Mouse (Mus musculus): ENCODE measurements around the gene Dmbx1. TPM values are rescaled to one million over a fixed set of nuclear protein-coding genes. Genes with fewer than 3 reads are reported as not detected.

Dmbx1 gene
- polyA plus RNA-seq, 1 experiment from 2014 or later: not detected

DNA sequence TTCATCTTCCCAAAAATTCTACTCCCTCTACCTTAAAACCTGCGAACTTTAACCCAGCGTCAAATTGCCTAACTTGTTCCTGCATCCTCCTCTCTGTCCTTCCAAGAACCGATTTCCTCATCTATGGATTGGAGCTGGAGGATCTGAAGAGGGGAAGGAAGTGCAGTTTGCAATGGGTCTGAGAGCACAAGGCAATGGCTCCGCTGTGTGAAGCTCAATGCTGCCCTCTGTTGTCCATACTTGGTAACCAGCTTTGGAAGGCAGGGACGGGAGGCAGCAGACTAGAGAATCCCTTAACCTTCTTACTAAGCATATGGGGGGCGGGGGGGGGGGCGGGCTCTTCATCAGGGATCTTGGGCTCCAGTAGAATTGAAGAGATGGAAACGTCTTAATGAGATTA is 41.0 kb upstream of the Dmbx1 start:
- TF ChIP-seq CTCF (IDR thresholded peaks at IDR 0.05; ENCODE audit: low read depth): peak; percentile 87
- Histone ChIP-seq H3K4me2 (ENCODE audit: low read length) (no peak overlapping the region), H3K9ac (ENCODE audit: low read depth, low read length) (no peak overlapping the region), H3K9me3 (replicated peaks; ENCODE audit: low read length) (no peaks in the 10 kb centered on the region), H3K27ac (no peak overlapping the region), H3K27me3 (ENCODE audit: insufficient read depth, low read length) (peaks cover 41% of the 10 kb centered on the region), H3K4me3 (replicated peaks; ENCODE audit: low read depth, low read length) (no peak overlapping the region), H3K36me3 (ENCODE audit: insufficient read depth, low read length) (no peaks in the 10 kb centered on the region), H3K4me1 (replicated peaks; ENCODE audit: insufficient read depth, low read length) (no peaks in the 10 kb centered on the region; the same call in 1 of the 2 replicates)
- ATAC-seq (replicated peaks; ENCODE audit: low FRiP score, low read depth) (no peak), DNase-seq (ENCODE audit: low spot score) (peak; percentile 89)
- WGBS: under 1% methylated on average over 8 of the region's 8 CpGs

DNA sequence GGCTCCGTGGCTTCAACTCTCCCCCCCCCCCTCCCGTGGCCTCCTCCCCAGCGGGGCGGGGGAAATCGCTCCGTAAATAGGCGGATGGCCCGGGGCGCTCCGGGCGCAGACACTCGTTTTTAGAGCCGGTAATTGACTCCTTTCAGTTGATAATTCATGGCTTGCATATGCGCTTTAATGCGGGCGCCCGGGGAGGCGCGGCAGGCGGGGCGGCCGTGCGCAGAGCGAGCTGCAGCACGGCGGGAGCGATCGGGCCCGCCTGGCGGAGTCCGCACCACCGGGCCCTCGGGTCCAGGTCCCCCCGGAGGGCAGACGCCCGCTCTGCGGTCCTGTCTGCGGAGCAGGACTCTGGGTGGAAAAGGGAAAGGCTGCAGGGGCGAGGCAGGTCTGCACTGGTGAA is 39.7 kb upstream of the Dmbx1 start:
- H3K27me3 ChIP-seq (ENCODE audit: insufficient read depth, low read length): peaks cover 41% of the 10 kb centered on the region
- under 1% methylated on average over 39 of the region's 39 CpGs for WGBS
- peak overlapping the region; percentile 29 for H3K4me3 ChIP-seq (replicated peaks; ENCODE audit: low read depth, low read length)
- no peak for ATAC-seq (replicated peaks; ENCODE audit: low FRiP score, low read depth)
- TF ChIP-seq CTCF (IDR thresholded peaks at IDR 0.05; ENCODE audit: low read depth): no peak
- H3K27ac ChIP-seq: no peak overlapping the region
- H3K4me2 ChIP-seq (ENCODE audit: low read length): peak overlapping the region; percentile 48
- peak overlapping the region; percentile 40; the same call in 1 of the 2 replicates for H3K9ac ChIP-seq (ENCODE audit: low read depth, low read length)
- H3K36me3 ChIP-seq (ENCODE audit: insufficient read depth, low read length): no peaks in the 10 kb centered on the region
- DNase-seq (ENCODE audit: low spot score): no peak
- H3K4me1 ChIP-seq (replicated peaks; ENCODE audit: insufficient read depth, low read length): no peaks in the 10 kb centered on the region; the same call in 1 of the 2 replicates
- no peaks in the 10 kb centered on the region for H3K9me3 ChIP-seq (replicated peaks; ENCODE audit: low read length)

DNA sequence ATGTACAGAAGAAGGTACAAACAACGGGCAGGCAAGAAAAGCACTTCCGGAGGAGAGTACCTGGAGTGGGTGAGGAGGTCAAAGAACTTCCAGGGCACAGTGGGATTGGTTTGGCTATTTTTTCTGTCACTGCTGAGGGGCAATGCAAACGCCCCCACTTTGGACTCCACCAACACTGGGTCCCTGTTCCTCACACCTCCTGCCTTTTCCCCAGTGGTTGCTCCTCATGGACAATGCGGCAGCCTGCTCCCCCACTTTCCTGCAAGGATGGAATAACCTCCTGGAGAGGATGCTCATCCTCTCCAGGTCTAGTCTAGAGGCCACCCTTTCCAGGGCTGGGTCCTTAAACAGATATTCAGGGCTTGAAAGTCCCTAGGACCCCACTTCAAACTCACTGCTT is 39.2 kb upstream of the Dmbx1 start:
- no peak overlapping the region; the same call in 1 of the 2 replicates for H3K4me2 ChIP-seq (ENCODE audit: low read length)
- TF ChIP-seq CTCF (IDR thresholded peaks at IDR 0.05; ENCODE audit: low read depth): no peak
- H3K36me3 ChIP-seq (ENCODE audit: insufficient read depth, low read length): no peaks in the 10 kb centered on the region
- no peak for DNase-seq (ENCODE audit: low spot score)
- H3K27ac ChIP-seq: no peak overlapping the region
- H3K4me1 ChIP-seq (replicated peaks; ENCODE audit: insufficient read depth, low read length): no peaks in the 10 kb centered on the region; the same call in 1 of the 2 replicates
- no peak overlapping the region for H3K9ac ChIP-seq (ENCODE audit: low read depth, low read length)
- H3K4me3 ChIP-seq (replicated peaks; ENCODE audit: low read depth, low read length): peak overlapping the region; percentile 29; the same call in 1 of the 2 replicates
- H3K9me3 ChIP-seq (replicated peaks; ENCODE audit: low read length): no peaks in the 10 kb centered on the region
- WGBS: 9% methylated on average over 4 of the region's 4 CpGs
- H3K27me3 ChIP-seq (ENCODE audit: insufficient read depth, low read length): peaks cover 41% of the 10 kb centered on the region
- no peak for ATAC-seq (replicated peaks; ENCODE audit: low FRiP score, low read depth)

DNA sequence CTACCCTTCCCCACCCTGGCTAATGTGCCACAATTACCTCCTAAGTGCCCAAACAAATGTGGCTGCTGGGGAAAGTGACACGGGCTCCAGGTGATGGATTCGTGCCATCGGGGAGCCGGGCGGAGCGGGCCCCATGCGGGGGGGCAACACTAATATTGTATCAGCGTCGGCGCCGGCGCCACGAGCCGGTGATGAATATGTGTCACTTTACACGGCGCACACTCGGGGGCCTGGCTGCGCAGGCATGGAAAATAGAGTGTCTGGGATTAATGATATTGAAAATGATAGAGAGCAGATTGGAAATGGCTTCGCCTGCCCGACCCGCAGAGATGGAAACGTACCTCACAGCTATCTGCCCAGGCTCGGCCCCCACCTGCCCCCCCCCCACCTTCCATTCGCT is 32.8 kb upstream of the Dmbx1 start:
- no peak overlapping the region for H3K4me3 ChIP-seq (replicated peaks; ENCODE audit: low read depth, low read length)

DNA sequence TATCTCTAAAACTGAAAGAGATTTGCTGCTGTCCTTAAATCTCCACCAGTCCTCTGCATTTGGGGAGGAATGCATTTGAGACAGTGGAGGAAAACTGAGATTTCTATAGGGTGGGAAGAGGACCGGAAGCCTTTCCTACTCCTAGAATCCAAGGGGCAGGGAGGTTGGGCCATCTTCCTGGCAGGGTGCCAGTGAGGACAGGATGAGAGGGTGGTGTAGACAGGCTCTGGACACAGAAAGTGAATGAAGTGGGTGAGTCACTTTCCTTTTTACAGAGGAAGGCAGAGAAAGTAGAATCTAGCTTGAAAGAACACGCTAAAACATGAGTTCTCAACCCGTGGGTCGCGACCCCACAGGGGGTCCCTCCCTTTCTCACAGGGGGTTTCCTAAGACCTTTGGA is 24.7 kb upstream of the Dmbx1 start:
- TF ChIP-seq CTCF (IDR thresholded peaks at IDR 0.05; ENCODE audit: low read depth): no peak
- no peak for ATAC-seq (replicated peaks; ENCODE audit: low FRiP score, low read depth)
- H3K9me3 ChIP-seq (replicated peaks; ENCODE audit: low read length): no peaks in the 10 kb centered on the region
- H3K27me3 ChIP-seq (ENCODE audit: insufficient read depth, low read length): peaks cover 75% of the 10 kb centered on the region
- no peak overlapping the region for H3K9ac ChIP-seq (ENCODE audit: low read depth, low read length)
- H3K4me3 ChIP-seq (replicated peaks; ENCODE audit: low read depth, low read length): no peak overlapping the region
- no peak overlapping the region for H3K27ac ChIP-seq
- DNase-seq (ENCODE audit: low spot score): no peak
- no peak overlapping the region for H3K4me2 ChIP-seq (ENCODE audit: low read length)
- no peaks in the 10 kb centered on the region for H3K4me1 ChIP-seq (replicated peaks; ENCODE audit: insufficient read depth, low read length)
- no peaks in the 10 kb centered on the region for H3K36me3 ChIP-seq (ENCODE audit: insufficient read depth, low read length)
- 15% methylated on average over 5 of the region's 5 CpGs for WGBS

More for the DNA sequence above, 32.8 kb upstream of the Dmbx1 start:
- H3K9me3 ChIP-seq (replicated peaks; ENCODE audit: low read length): no peaks in the 10 kb centered on the region
- H3K4me2 ChIP-seq (ENCODE audit: low read length): no peak overlapping the region
- WGBS: 49% methylated on average over 24 of the region's 24 CpGs
- H3K27ac ChIP-seq: no peak overlapping the region
- H3K4me1 ChIP-seq (replicated peaks; ENCODE audit: insufficient read depth, low read length): no peaks in the 10 kb centered on the region
- H3K36me3 ChIP-seq (ENCODE audit: insufficient read depth, low read length): no peaks in the 10 kb centered on the region
- no peak for TF ChIP-seq CTCF (IDR thresholded peaks at IDR 0.05; ENCODE audit: low read depth)
- H3K9ac ChIP-seq (ENCODE audit: low read depth, low read length): no peak overlapping the region
- DNase-seq (ENCODE audit: low spot score): no peak
- H3K27me3 ChIP-seq (ENCODE audit: insufficient read depth, low read length): peaks cover 47% of the 10 kb centered on the region
- no peak for ATAC-seq (replicated peaks; ENCODE audit: low FRiP score, low read depth)

DNA sequence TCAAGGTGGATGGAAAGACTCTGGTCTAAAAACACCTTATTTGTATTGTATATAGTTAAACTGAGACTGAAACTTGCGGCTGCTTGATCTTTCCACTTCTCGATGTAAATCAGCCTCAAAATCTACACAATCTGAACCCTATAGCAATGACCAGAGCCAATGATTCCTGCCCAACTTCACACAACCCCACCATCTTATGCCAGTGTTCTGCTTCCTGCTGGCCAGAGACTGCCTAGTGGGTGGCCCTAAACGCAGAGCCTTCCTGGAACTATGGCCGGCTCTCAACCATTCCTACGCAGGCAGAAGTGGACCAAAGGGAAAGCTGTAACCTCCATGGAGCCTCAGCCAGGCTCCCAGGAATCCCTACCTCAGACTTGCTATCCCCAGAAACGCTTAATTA is 24.0 kb upstream of the Dmbx1 start:
- Histone ChIP-seq H3K9me3 (replicated peaks; ENCODE audit: low read length) (no peaks in the 10 kb centered on the region), H3K27me3 (ENCODE audit: insufficient read depth, low read length) (peaks cover 69% of the 10 kb centered on the region), H3K9ac (ENCODE audit: low read depth, low read length) (no peak overlapping the region), H3K4me3 (replicated peaks; ENCODE audit: low read depth, low read length) (no peak overlapping the region), H3K36me3 (ENCODE audit: insufficient read depth, low read length) (no peaks in the 10 kb centered on the region), H3K27ac (no peak overlapping the region), H3K4me2 (ENCODE audit: low read length) (no peak overlapping the region), H3K4me1 (replicated peaks; ENCODE audit: insufficient read depth, low read length) (no peaks in the 10 kb centered on the region)
- TF ChIP-seq CTCF (IDR thresholded peaks at IDR 0.05; ENCODE audit: low read depth): no peak
- WGBS: 18% methylated on average over 6 of the region's 6 CpGs
- ATAC-seq (replicated peaks; ENCODE audit: low FRiP score, low read depth) (no peak), DNase-seq (ENCODE audit: low spot score) (no peak)
